Mouse (Mus musculus): ENCODE measurements around the gene Tcaf3. TPM values are rescaled to one million over a fixed set of nuclear protein-coding genes. Genes with fewer than 3 reads are reported as not detected.

The Tcaf3 gene
- polyA plus RNA-seq, 1 experiment = not detected

- 85% methylated on average over 1 of the region's 1 CpGs for WGBS
- H3K27ac ChIP-seq (ENCODE audit: control insufficient read depth, insufficient read depth, low read depth, low read length, poor library complexity) = no peak overlapping the region
- no peak for TF ChIP-seq POLR2A (IDR thresholded peaks at IDR 0.05; ENCODE audit: borderline replicate concordance, control insufficient read depth, low read depth, low read length)
- TF ChIP-seq CTCF (IDR thresholded peaks at IDR 0.05; ENCODE audit: control insufficient read depth, insufficient read depth, low read length) = no peak
- no peaks in the 10 kb centered on the region for H3K4me1 ChIP-seq (ENCODE audit: control insufficient read depth, insufficient read depth, low read length)
- H3K4me3 ChIP-seq (replicated peaks; ENCODE audit: control insufficient read depth, low read depth, low read length) = no peak overlapping the region
Observed at GRCm38 (mm10) chr6:42539711-42540110, 57.8 kb downstream of the Tcaf3 start.

Other genes starting within 250 kb of the Tcaf3 start
- 90.3 and 169 TPM in 2 replicates for gene Zyx, start 248.1 kb downstream of the Tcaf3 start, polyA plus RNA-seq (2011; ENCODE audit: insufficient read depth, insufficient read length, low replicate concordance, missing spikeins)
- gene Epha1, start 224.4 kb downstream of the Tcaf3 start, polyA plus RNA-seq (2011; ENCODE audit: insufficient read depth, insufficient read length, low replicate concordance, missing spikeins) = not detected in 2 replicates
- gene Tas2r143, start 197.5 kb downstream of the Tcaf3 start, polyA plus RNA-seq (2011; ENCODE audit: insufficient read depth, insufficient read length, low replicate concordance, missing spikeins) = not detected in 2 replicates
- gene Tas2r135, start 192.3 kb downstream of the Tcaf3 start, polyA plus RNA-seq (2011; ENCODE audit: insufficient read depth, insufficient read length, low replicate concordance, missing spikeins) = not detected in 2 replicates
- not detected in 2 replicates for gene Tas2r126, start 163.2 kb downstream of the Tcaf3 start, polyA plus RNA-seq (2011; ENCODE audit: insufficient read depth, insufficient read length, low replicate concordance, missing spikeins)
- not detected in 2 replicates for gene Olfr458, start 132.5 kb downstream of the Tcaf3 start, polyA plus RNA-seq (2011; ENCODE audit: insufficient read depth, insufficient read length, low replicate concordance, missing spikeins)
- not detected in 2 replicates for gene Olfr457, start 121.4 kb downstream of the Tcaf3 start, polyA plus RNA-seq (2011; ENCODE audit: insufficient read depth, insufficient read length, low replicate concordance, missing spikeins)
- not detected in 2 replicates for gene Olfr456, start 110.5 kb downstream of the Tcaf3 start, polyA plus RNA-seq (2011; ENCODE audit: insufficient read depth, insufficient read length, low replicate concordance, missing spikeins)
- not detected in 2 replicates for gene Olfr455, start 50.1 kb downstream of the Tcaf3 start, polyA plus RNA-seq (2011; ENCODE audit: insufficient read depth, insufficient read length, low replicate concordance, missing spikeins)
- gene Tcaf2, start 47.6 kb upstream of the Tcaf3 start, polyA plus RNA-seq (2011; ENCODE audit: insufficient read depth, insufficient read length, low replicate concordance, missing spikeins) = 1.00 TPM in 1 of 2 replicates, not detected in the other
- gene Tcaf1, start 112.4 kb upstream of the Tcaf3 start, polyA plus RNA-seq (2011; ENCODE audit: insufficient read depth, insufficient read length, low replicate concordance, missing spikeins) = 0.36 and 1.2 TPM in 2 replicates
- not detected in 2 replicates for gene Olfr453, start 141.7 kb upstream of the Tcaf3 start, polyA plus RNA-seq (2011; ENCODE audit: insufficient read depth, insufficient read length, low replicate concordance, missing spikeins)
- not detected in 2 replicates for gene Olfr38, start 158.7 kb upstream of the Tcaf3 start, polyA plus RNA-seq (2011; ENCODE audit: insufficient read depth, insufficient read length, low replicate concordance, missing spikeins)
- not detected in 2 replicates for gene Olfr452, start 187.4 kb upstream of the Tcaf3 start, polyA plus RNA-seq (2011; ENCODE audit: insufficient read depth, insufficient read length, low replicate concordance, missing spikeins)
- gene Olfr450, start 214.2 kb upstream of the Tcaf3 start, polyA plus RNA-seq (2011; ENCODE audit: insufficient read depth, insufficient read length, low replicate concordance, missing spikeins) = not detected in 2 replicates
- gene Olfr449, start 236.7 kb upstream of the Tcaf3 start, polyA plus RNA-seq (2011; ENCODE audit: insufficient read depth, insufficient read length, low replicate concordance, missing spikeins) = not detected in 2 replicates